Mouse (Mus musculus) megakaryocyte, adult 5-6 weeks (primary cell): ENCODE data around the gene Cdk18. TPM values are rescaled to one million over a fixed set of nuclear protein-coding genes. Genes with fewer than 3 reads are reported as not detected.
A peak's percentile ranks its signal among the peaks of the same experiment; 100 is the strongest.

Experiments used
- ATAC-seq: 2 replicates; pipeline ENCODE4 v1.8.0; 2016; ENCODE audit warnings: mild to moderate bottlenecking, inconsistent platforms; ENCODE audit not compliant: poor library complexity, severe bottlenecking
- total RNA-seq, 2 experiments: library from RNA; stranded (forward) in 1 of 2; stranded (reverse) in 1 of 2; fragments of 153-499, 151-499 nt in 1 of 2; fragments of 221-1000, 200-1000 nt in 1 of 2; gene quantifications; 2 replicates each; pipeline versions ENCODE4 v1.2.3 to v1.2.4; 2015 to 2017

The Cdk18 gene
- total RNA-seq, 2 experiments from 2014 or later: not detected

DNA sequence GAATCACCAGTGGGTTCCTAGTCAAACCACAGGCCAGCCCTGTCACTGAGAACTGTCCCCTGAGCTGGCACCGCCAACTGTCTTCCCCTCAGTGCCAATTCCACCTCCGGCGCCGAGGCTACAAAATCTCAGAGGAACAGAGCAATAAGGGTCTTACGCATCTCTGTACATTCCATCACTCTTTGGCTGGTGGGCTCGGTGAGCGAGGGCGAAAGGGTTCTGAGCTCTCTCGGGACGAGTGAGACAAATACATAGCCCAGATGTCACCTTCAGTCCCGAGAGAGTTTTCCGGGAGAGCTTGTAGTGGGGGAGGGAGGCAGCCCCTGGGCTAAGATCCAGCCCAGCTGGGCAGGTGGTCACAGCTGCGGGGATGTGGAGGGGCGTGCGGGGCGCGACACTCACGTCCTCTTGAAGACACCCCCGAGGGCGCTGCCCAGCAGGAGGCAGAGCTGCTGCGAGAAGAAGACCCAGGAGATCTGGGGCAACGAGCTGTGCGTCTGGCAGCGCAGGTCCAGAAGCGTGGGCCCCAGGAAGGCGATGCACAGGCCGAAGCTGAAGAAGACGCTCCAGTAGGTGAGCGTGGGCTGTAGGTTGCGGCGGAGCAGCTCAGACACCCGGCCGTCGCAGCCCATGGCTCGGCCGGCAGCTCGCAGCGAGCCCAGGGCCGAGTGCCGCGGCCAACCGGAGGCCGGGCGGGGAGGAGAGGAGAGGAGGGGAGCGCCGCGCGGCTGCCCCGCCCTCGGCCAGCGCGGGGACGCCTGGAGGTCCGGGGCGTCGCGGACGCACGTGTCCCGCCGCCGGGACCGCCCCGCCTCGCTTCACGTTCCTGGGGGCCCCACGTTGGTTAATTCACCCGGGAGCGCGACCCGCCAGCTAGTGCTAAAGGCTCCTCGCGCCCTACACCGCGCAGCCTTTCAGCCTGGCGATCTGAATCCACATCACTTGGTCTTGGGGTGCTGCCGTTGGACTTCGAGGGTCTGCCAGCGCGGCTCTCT lies 71.9 kb downstream of the Cdk18 start, which contains the start of gene Mfsd4a:
Gene Mfsd4a (minus strand): TSS at position 802 of the 995 bp plus-strand sequence.
- ATAC-seq: peak; percentile 65

DNA sequence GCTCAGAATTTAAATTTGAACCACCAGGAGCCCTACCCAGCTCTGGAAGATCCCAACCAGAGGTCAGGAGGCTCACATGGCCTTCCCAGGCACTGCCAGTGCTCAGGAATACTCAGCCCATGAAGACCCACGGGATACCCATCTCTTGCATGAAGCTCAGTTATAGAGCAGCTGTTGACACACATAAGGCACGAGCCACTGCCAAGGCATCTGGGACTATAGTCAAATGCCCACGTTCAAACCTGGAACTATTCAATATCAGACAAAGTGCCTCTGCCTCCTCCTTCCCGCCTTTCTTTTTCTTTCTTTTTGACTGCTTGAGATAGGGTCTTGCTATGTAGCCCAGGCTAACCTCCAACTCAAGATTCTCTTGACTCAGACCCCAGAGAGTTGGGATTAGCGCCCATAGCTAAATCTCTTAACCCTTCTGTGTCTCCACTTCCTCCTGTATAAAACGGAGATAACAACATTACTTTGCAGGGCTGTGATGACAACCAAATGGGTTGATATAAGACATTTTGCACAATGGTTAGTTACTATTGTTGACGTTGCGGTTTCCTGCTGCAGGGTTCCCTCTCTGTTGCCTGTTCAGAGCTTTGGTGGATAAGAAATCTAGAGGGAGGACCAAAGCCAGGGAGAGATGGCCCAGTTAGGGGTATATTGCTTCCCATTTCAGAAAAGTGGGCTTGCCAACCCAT lies 73.9 kb downstream of the Cdk18 start:
- no peak for ATAC-seq

DNA sequence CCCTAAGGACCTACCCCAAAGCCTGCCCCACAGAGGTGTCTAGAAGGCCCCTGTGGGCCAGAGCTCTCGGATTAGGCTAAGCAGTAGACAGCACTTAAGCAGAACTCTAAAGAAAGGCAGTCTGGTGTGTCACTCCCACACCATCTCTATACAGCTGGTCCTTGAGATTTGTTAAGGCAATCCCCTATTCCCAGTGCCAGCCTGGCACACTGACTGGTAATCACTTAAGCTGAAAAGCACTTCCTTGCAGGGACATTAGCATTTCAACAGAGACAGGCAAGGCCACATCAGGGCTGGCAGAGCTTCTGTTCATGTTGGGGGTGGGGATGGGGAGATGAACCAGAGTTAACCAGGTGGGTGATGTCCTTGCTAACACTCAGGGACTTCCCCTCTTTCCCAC lies 74.5 kb downstream of the Cdk18 start:
- ATAC-seq: no peak

DNA sequence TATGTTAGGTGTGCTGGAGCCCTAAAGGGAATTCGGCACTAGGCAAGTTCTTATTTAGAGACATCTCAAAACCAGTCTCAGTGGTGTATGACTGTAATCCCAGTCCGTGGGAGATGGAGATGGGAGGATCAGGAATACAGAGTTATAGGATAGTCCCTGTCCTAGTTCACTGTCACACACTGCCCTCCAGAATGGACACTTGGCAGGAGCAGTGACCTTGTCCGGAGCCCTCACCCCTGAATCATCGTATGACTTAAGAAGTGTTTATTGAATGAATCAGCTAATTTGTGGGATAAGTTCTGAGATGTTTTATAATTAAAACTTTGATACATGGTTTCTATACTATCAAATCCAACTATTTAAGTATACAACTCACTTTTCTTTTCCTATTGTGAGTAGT lies 76.4 kb downstream of the Cdk18 start:
- ATAC-seq: no peak

Other genes with a start within 250 kb of the Cdk18 start
- 145 TPM in 2 replicates for gene Nucks1, start 229.2 kb downstream of the Cdk18 start, total RNA-seq (2015)
- 234 and 235 TPM in 2 replicates for gene Nucks1, start 229.2 kb downstream of the Cdk18 start, total RNA-seq (2017)
- gene Slc45a3, start 176.7 kb downstream of the Cdk18 start, total RNA-seq (2015): 0.16 and 0.46 TPM in 2 replicates
- 0.33 TPM in 1 of 2 replicates, not detected in the other for gene Slc45a3, start 176.7 kb downstream of the Cdk18 start, total RNA-seq (2017)
- gene Elk4, start 132.1 kb downstream of the Cdk18 start, total RNA-seq (2015): 90.6 and 94.3 TPM in 2 replicates
- gene Elk4, start 132.1 kb downstream of the Cdk18 start, total RNA-seq (2017): 53.1 and 63.6 TPM in 2 replicates
- 0.11 TPM in 1 of 2 replicates, not detected in the other for gene Mfsd4a, start 71.6 kb downstream of the Cdk18 start, total RNA-seq (2015)
- 0.51 and 0.61 TPM in 2 replicates for gene Mfsd4a, start 71.6 kb downstream of the Cdk18 start, total RNA-seq (2017)
- not detected in 2 replicates for gene Lemd1, start 51.7 kb upstream of the Cdk18 start, total RNA-seq (2015)
- gene Lemd1, start 51.7 kb upstream of the Cdk18 start, total RNA-seq (2017): not detected in 2 replicates
- not detected in 2 replicates for gene AC124108.1, start 51.8 kb upstream of the Cdk18 start, total RNA-seq (2015)
- not detected in 2 replicates for gene AC124108.1, start 51.8 kb upstream of the Cdk18 start, total RNA-seq (2017)
- gene Gm10188, start 90.1 kb upstream of the Cdk18 start, total RNA-seq (2015): not detected in 2 replicates
- gene Gm10188, start 90.1 kb upstream of the Cdk18 start, total RNA-seq (2017): not detected in 2 replicates
- gene Klhdc8a, start 158.9 kb upstream of the Cdk18 start, total RNA-seq (2015): not detected in 2 replicates
- not detected in 2 replicates for gene Klhdc8a, start 158.9 kb upstream of the Cdk18 start, total RNA-seq (2017)
- 23.9 and 24.2 TPM in 2 replicates for gene Nuak2, start 176.4 kb upstream of the Cdk18 start, total RNA-seq (2015)
- gene Nuak2, start 176.4 kb upstream of the Cdk18 start, total RNA-seq (2017): 14.3 and 16.7 TPM in 2 replicates